Mouse (Mus musculus) gastrocnemius, postnatal 4 days (tissue): Measurements from ENCODE around the gene Ptpro. TPM values are rescaled to one million over a fixed set of nuclear protein-coding genes. Genes with fewer than 3 reads are reported as not detected.

Experiments
- DNase-seq, 2 experiments: peaks; one replicate each; pipeline ENCODE4 v3.0.0; 2021 to 2022; ENCODE audit warnings: low spot score in 2 of 2, mixed read lengths in 2 of 2
- long read RNA-seq, 2 experiments: library from polyadenylated mRNA; stranded (forward); transcript quantifications; one replicate each; pipeline ENCODE4 v2.0.0; 2021
- total RNA-seq, 2 experiments: library from RNA; stranded (reverse); gene quantifications; 2 replicates each; pipeline ENCODE4 v1.2.3; 2021

The Ptpro gene
- 1 to 10 TPM; 2.5 to 3.0 TPM for total RNA-seq
- long read RNA-seq, experiment 1, partial matches to known transcripts, result 0 of 1 reads
- long read RNA-seq, experiment 1, other reads (novel, unspliced or antisense), result 0 of 1 reads
- long read RNA-seq, experiment 2, partial matches to known transcripts, result 1 of 1 reads
- long read RNA-seq, experiment 2, other reads (novel, unspliced or antisense), result 0 of 1 reads

- DNase-seq, result peak; percentile 9 to 17
Measured at GRCm38 (mm10) chr6:137252194-137252886, at the start of gene Ptpro. Gene Ptpro, plus strand, starts transcription at chr6:137252319.

- no peak for DNase-seq
Measured at GRCm38 (mm10) chr6:137202661-137203060, 49.5 kb upstream of the Ptpro start.

- no peak for DNase-seq
Measured at GRCm38 (mm10) chr6:137205662-137206400, 46.3 kb upstream of the Ptpro start.

- DNase-seq, result peak in 1 of 2 experiments; percentile 4
Measured at GRCm38 (mm10) chr6:137207126-137207525, 45.0 kb upstream of the Ptpro start.

GRCm38 (mm10) chr6:137209992-137210391 lies 42.1 kb upstream of the Ptpro start:
- DNase-seq, result peak; percentile 41 to 59

- DNase-seq, result no peak
Measured at GRCm38 (mm10) chr6:137210991-137211390, 41.1 kb upstream of the Ptpro start.

GRCm38 (mm10) chr6:137211441-137211840 lies 40.7 kb upstream of the Ptpro start:
- no peak for DNase-seq

- DNase-seq, result no peak
Measured at GRCm38 (mm10) chr6:137217841-137218463, 34.2 kb upstream of the Ptpro start.

- no peak for DNase-seq
Measured at GRCm38 (mm10) chr6:137252887-137253242, 746 bp downstream of the Ptpro start.

- no peak for DNase-seq
Measured at GRCm38 (mm10) chr6:137253415-137253814, 1.3 kb downstream of the Ptpro start.

- DNase-seq, result no peak
Measured at GRCm38 (mm10) chr6:137261033-137261432, 8.9 kb downstream of the Ptpro start.

GRCm38 (mm10) chr6:137262087-137262486 lies 10.0 kb downstream of the Ptpro start:
- DNase-seq, result no peak

- no peak for DNase-seq
Measured at GRCm38 (mm10) chr6:137268019-137268418, 15.9 kb downstream of the Ptpro start.

- DNase-seq, result no peak
Measured at GRCm38 (mm10) chr6:137268592-137268991, 16.5 kb downstream of the Ptpro start.

- no peak for DNase-seq
Measured at GRCm38 (mm10) chr6:137272513-137272912, 20.4 kb downstream of the Ptpro start.

- DNase-seq, result no peak
Measured at GRCm38 (mm10) chr6:137277587-137277994, 25.5 kb downstream of the Ptpro start.

- DNase-seq, result no peak
Measured at GRCm38 (mm10) chr6:137279576-137279975, 27.5 kb downstream of the Ptpro start.

- no peak for DNase-seq
Measured at GRCm38 (mm10) chr6:137281541-137282049, 29.5 kb downstream of the Ptpro start.

- DNase-seq, result no peak
Measured at GRCm38 (mm10) chr6:137282050-137282449, 29.9 kb downstream of the Ptpro start.

GRCm38 (mm10) chr6:137286376-137286775 lies 34.3 kb downstream of the Ptpro start:
- DNase-seq, result no peak

- no peak for DNase-seq
Measured at GRCm38 (mm10) chr6:137287788-137288187, 35.7 kb downstream of the Ptpro start.

- no peak for DNase-seq
Measured at GRCm38 (mm10) chr6:137288264-137288663, 36.1 kb downstream of the Ptpro start.
